Mouse (Mus musculus): ENCODE measurements around the gene Itga9. TPM values are rescaled to one million over a fixed set of nuclear protein-coding genes. Genes with fewer than 3 reads are reported as not detected.

The Itga9 gene
- polyA plus RNA-seq, 1 experiment = 0.14 TPM

- Histone ChIP-seq H3K27me3 (ENCODE audit: control insufficient read depth, insufficient read depth, insufficient read length) (no peaks in the 10 kb centered on the region), H3K79me2 (ENCODE audit: control insufficient read depth, insufficient read depth) (no peaks in the 10 kb centered on the region), H3K4me3 (no peak overlapping the region), H3K36me3 (ENCODE audit: control insufficient read depth, insufficient read depth) (no peaks in the 10 kb centered on the region), H3ac (ENCODE audit: control insufficient read depth, insufficient read length) (no peak overlapping the region), H3K4me2 (ENCODE audit: low read depth) (no peak overlapping the region)
- TF ChIP-seq MYOD1 (IDR thresholded peaks at IDR 0.05; ENCODE audit: control insufficient read depth in 1 of 3, insufficient read length in 2 of 3, low read depth in 2 of 3) = no peak
- no peak for TF ChIP-seq TCF12 (IDR thresholded peaks at IDR 0.05; ENCODE audit: insufficient read depth, poor library complexity, severe bottlenecking)
- TF ChIP-seq MAX (IDR thresholded peaks at IDR 0.05; ENCODE audit: low read depth) = no peak
- TF ChIP-seq USF1 (IDR thresholded peaks at IDR 0.05; ENCODE audit: low read depth) = no peak
- TF ChIP-seq E2F4 (IDR thresholded peaks at IDR 0.05; ENCODE audit: insufficient read depth) = no peak
- TF ChIP-seq POLR2A (IDR thresholded peaks at IDR 0.05; ENCODE audit: insufficient read length, low read depth) = no peak
- no peak for TF ChIP-seq TCF3 (IDR thresholded peaks at IDR 0.05; ENCODE audit: insufficient read length, low read depth)
These were observed 69.2 kb downstream of the Itga9 start for GRCm38 (mm10) chr9:118675573-118676170.

DNA sequence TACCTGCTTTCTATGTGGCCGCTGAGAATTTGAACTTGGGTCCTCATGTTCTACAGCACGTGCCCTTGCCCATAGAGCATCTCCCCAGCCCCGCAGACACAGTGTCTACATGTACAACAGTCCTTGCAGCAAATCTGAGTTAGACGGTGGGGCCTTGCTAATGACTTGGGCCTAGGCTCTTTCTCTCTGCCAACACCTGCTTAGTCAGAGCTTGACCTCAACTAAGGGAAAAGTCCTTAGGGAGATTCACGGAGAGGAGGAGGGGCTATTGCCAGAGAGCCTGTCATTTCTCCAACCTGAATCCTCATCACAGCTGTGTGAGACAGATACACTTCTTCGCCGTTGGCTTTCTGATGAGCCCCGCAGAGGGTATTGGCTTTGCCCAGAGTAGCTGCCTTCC lies 70.2 kb downstream of the Itga9 start:
- Histone ChIP-seq H3K4me2 (ENCODE audit: low read depth) (no peak overlapping the region), H3K79me2 (ENCODE audit: control insufficient read depth, insufficient read depth) (no peaks in the 10 kb centered on the region), H3K4me3 (no peak overlapping the region), H3K36me3 (ENCODE audit: control insufficient read depth, insufficient read depth) (no peaks in the 10 kb centered on the region), H3K27me3 (ENCODE audit: control insufficient read depth, insufficient read depth, insufficient read length) (no peaks in the 10 kb centered on the region), H3ac (ENCODE audit: control insufficient read depth, insufficient read length) (no peak overlapping the region)
- TF ChIP-seq MYOG (IDR thresholded peaks at IDR 0.05; ENCODE audit: control insufficient read depth in 1 of 3, insufficient read depth in 1 of 3, insufficient read length in 2 of 3, low read depth in 2 of 3) (no peak), POLR2AphosphoS2 (IDR thresholded peaks at IDR 0.05; ENCODE audit: insufficient read length, low read depth) (no peak), MYOD1 (IDR thresholded peaks at IDR 0.05; ENCODE audit: control insufficient read depth in 1 of 3, insufficient read length in 2 of 3, low read depth in 2 of 3) (no peak), REST (IDR thresholded peaks at IDR 0.05; ENCODE audit: insufficient read depth, insufficient read length) (no peak), E2F4 (IDR thresholded peaks at IDR 0.05; ENCODE audit: insufficient read depth) (no peak), CEBPB (IDR thresholded peaks at IDR 0.05; ENCODE audit: insufficient read depth, poor library complexity, severe bottlenecking) (no peak), USF1 (IDR thresholded peaks at IDR 0.05; ENCODE audit: low read depth) (no peak), SRF (IDR thresholded peaks at IDR 0.05; ENCODE audit: control insufficient read depth, insufficient read length, low read depth) (no peak), TCF3 (IDR thresholded peaks at IDR 0.05; ENCODE audit: insufficient read length, low read depth) (no peak), POLR2A (IDR thresholded peaks at IDR 0.05; ENCODE audit: insufficient read length, low read depth) (no peak), MAX (IDR thresholded peaks at IDR 0.05; ENCODE audit: low read depth) (no peak), TCF12 (IDR thresholded peaks at IDR 0.05; ENCODE audit: insufficient read depth, poor library complexity, severe bottlenecking) (no peak)

DNA sequence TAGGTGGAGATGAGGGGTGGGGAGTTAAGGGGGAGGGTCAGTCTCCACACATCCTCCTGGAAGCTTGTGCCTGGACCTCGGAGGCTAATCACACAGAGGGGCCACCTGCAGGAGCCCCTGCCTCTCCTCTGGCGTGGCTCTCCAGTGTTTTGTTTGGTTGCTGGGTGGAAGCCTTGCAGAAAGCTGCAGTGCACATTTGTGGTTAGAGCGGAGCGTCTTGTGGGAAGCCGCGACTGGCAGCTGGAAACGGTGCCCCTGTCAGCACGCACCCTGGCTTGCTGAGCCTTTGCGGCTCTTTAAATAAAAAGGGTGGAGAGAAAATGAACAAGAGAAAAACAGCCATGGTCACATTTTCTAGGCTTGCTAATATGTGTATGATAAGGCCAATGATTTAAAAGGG lies 70.9 kb downstream of the Itga9 start:
- Histone ChIP-seq H3K79me2 (ENCODE audit: control insufficient read depth, insufficient read depth) (no peaks in the 10 kb centered on the region), H3K27me3 (ENCODE audit: control insufficient read depth, insufficient read depth, insufficient read length) (peaks cover 2% of the 10 kb centered on the region), H3K4me3 (no peak overlapping the region), H3K4me2 (ENCODE audit: low read depth) (no peak overlapping the region), H3ac (ENCODE audit: control insufficient read depth, insufficient read length) (no peak overlapping the region), H3K36me3 (ENCODE audit: control insufficient read depth, insufficient read depth) (no peaks in the 10 kb centered on the region)
- no peak for TF ChIP-seq TCF3 (IDR thresholded peaks at IDR 0.05; ENCODE audit: insufficient read length, low read depth)
- TF ChIP-seq TCF12 (IDR thresholded peaks at IDR 0.05; ENCODE audit: insufficient read depth, poor library complexity, severe bottlenecking) = no peak
- no peak for TF ChIP-seq SRF (IDR thresholded peaks at IDR 0.05; ENCODE audit: control insufficient read depth, insufficient read length, low read depth)
- TF ChIP-seq CEBPB (IDR thresholded peaks at IDR 0.05; ENCODE audit: insufficient read depth, poor library complexity, severe bottlenecking) = no peak
- TF ChIP-seq E2F4 (IDR thresholded peaks at IDR 0.05; ENCODE audit: insufficient read depth) = no peak
- TF ChIP-seq MAX (IDR thresholded peaks at IDR 0.05; ENCODE audit: low read depth) = no peak
- TF ChIP-seq MYOG (IDR thresholded peaks at IDR 0.05; ENCODE audit: control insufficient read depth in 1 of 3, insufficient read depth in 1 of 3, insufficient read length in 2 of 3, low read depth in 2 of 3) = no peak
- TF ChIP-seq REST (IDR thresholded peaks at IDR 0.05; ENCODE audit: insufficient read depth, insufficient read length) = no peak
- no peak for TF ChIP-seq POLR2AphosphoS2 (IDR thresholded peaks at IDR 0.05; ENCODE audit: insufficient read length, low read depth)
- no peak for TF ChIP-seq POLR2A (IDR thresholded peaks at IDR 0.05; ENCODE audit: insufficient read length, low read depth)

GRCm38 (mm10) chr9:118678020-118678750 lies 71.7 kb downstream of the Itga9 start:
- H3K36me3 ChIP-seq (ENCODE audit: control insufficient read depth, insufficient read depth) = no peaks in the 10 kb centered on the region
- no peaks in the 10 kb centered on the region for H3K79me2 ChIP-seq (ENCODE audit: control insufficient read depth, insufficient read depth)

More at GRCm38 (mm10) chr9:118678020-118678750, 71.7 kb downstream of the Itga9 start:
- H3ac ChIP-seq (ENCODE audit: control insufficient read depth, insufficient read length) = no peak overlapping the region
- peaks cover 4% of the 10 kb centered on the region for H3K27me3 ChIP-seq (ENCODE audit: control insufficient read depth, insufficient read depth, insufficient read length)
- no peak overlapping the region for H3K4me2 ChIP-seq (ENCODE audit: low read depth)
- no peak overlapping the region for H3K4me3 ChIP-seq
- TF ChIP-seq REST (IDR thresholded peaks at IDR 0.05; ENCODE audit: insufficient read depth, insufficient read length) = no peak
- TF ChIP-seq CEBPB (IDR thresholded peaks at IDR 0.05; ENCODE audit: insufficient read depth, poor library complexity, severe bottlenecking) = no peak
- no peak for TF ChIP-seq E2F4 (IDR thresholded peaks at IDR 0.05; ENCODE audit: insufficient read depth)
- TF ChIP-seq USF1 (IDR thresholded peaks at IDR 0.05; ENCODE audit: low read depth) = no peak
- TF ChIP-seq POLR2A (IDR thresholded peaks at IDR 0.05; ENCODE audit: insufficient read length, low read depth) = no peak
- no peak for TF ChIP-seq POLR2AphosphoS2 (IDR thresholded peaks at IDR 0.05; ENCODE audit: insufficient read length, low read depth)
- TF ChIP-seq MAX (IDR thresholded peaks at IDR 0.05; ENCODE audit: low read depth) = no peak
- no peak for TF ChIP-seq MYOG (IDR thresholded peaks at IDR 0.05; ENCODE audit: control insufficient read depth in 1 of 3, insufficient read depth in 1 of 3, insufficient read length in 2 of 3, low read depth in 2 of 3)
- no peak for TF ChIP-seq TCF12 (IDR thresholded peaks at IDR 0.05; ENCODE audit: insufficient read depth, poor library complexity, severe bottlenecking)

All from myocyte (in vitro differentiated cells).